Comparison of ENCODE assay signal across 34 mouse cellular contexts in the genomic region with DNA sequence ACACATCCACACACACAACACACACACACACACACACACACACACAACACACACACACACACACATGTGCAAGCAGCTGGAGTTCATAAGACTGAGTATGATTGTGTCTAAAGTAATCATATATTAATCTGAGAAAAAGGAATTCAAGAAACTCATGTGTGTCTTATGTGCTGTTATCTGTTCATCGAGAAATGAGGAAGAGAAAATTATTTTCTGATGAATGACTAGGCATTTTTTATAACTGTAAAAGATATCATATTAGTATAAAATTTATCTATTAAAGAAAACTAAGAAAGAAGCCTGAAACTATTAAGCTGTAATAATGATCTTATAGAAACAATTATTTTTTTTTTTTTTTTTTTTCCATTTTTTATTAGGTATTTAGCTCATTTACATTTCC.
"Had no signal": no experiment of that assay in that cellular context is flagged by ENCODE, and none has a peak within 500 bp of the region (broad histone marks: within the 10 kb centered on the region; RNA-seq: fewer than 3 reads in every experiment).

No protein-coding gene starts in this region.

- H3K9me3 ChIP-seq: heart, embryonic 12.5 days; heart, embryonic 13.5 days; heart, embryonic 15.5 days; hindbrain, embryonic 10.5 days; hindbrain, embryonic 12.5 days; hindbrain, embryonic 15.5 days; intestine, embryonic 15.5 days; kidney, embryonic 15.5 days had no signal

- H3K4me2 ChIP-seq: heart, embryonic 11.5 days; heart, embryonic 12.5 days; heart, embryonic 13.5 days; heart, embryonic 15.5 days; hindbrain, embryonic 12.5 days; hindbrain, embryonic 14.5 days; hindbrain, embryonic 15.5 days; intestine, embryonic 15.5 days; kidney, embryonic 15.5 days had no signal

- H3K27ac ChIP-seq: heart, embryonic 13.5 days; heart, embryonic 15.5 days; hindbrain, embryonic 10.5 days; hindbrain, embryonic 12.5 days; hindbrain, embryonic 14.5 days; hindbrain, embryonic 15.5 days; hindbrain, postnatal 0 days; intestine, embryonic 15.5 days; kidney, embryonic 15.5 days; kidney, postnatal 0 days; layer of hippocampus, adult 2 months; left cerebral cortex, adult 2 months had no signal

- H3K27me3 ChIP-seq: heart, embryonic 12.5 days; heart, embryonic 13.5 days; heart, embryonic 15.5 days; hindbrain, embryonic 12.5 days; hindbrain, embryonic 15.5 days; intestine, embryonic 15.5 days; kidney, embryonic 15.5 days had no signal

- ATAC-seq: hindbrain, embryonic 16.5 days; hindbrain, postnatal 0 days; inflammation-experienced regulatory T-cells, adult 6 months; intestine, embryonic 15.5 days; intestine, embryonic 16.5 days; intestine, postnatal 0 days had no signal

- H3K9ac ChIP-seq: heart, embryonic 12.5 days; heart, embryonic 13.5 days; heart, embryonic 15.5 days; hindbrain, embryonic 12.5 days; hindbrain, embryonic 14.5 days; hindbrain, embryonic 15.5 days; intestine, embryonic 15.5 days; kidney, embryonic 15.5 days had no signal

- DNase-seq: heart, postnatal 10 days; heart, postnatal 14 days; heart, postnatal 36 days; heart, postnatal 4 days; kidney, adult 11 months; kidney, adult 18-20 months; kidney, adult 2 months; kidney, adult 8-10 months; kidney, adult 9 months; kidney, postnatal 10 days; kidney, postnatal 14 days; kidney, postnatal 25 days; kidney, postnatal 36 days; kidney, postnatal 4 days; layer of hippocampus, adult 9-11 months; layer of hippocampus, postnatal 36 days had no signal

- H3K36me3 ChIP-seq: heart, embryonic 12.5 days; heart, embryonic 13.5 days; heart, embryonic 15.5 days; hindbrain, embryonic 10.5 days; hindbrain, embryonic 12.5 days; hindbrain, embryonic 15.5 days; intestine, embryonic 15.5 days; kidney, embryonic 15.5 days had no signal

- H3K4me3 ChIP-seq: heart, embryonic 12.5 days; heart, embryonic 13.5 days; heart, embryonic 15.5 days; hindbrain, embryonic 10.5 days; hindbrain, embryonic 12.5 days; hindbrain, embryonic 15.5 days; intestine, embryonic 15.5 days; kidney, embryonic 15.5 days; layer of hippocampus, adult 2 months; left cerebral cortex, adult 2 months had no signal

- H3K4me1 ChIP-seq: heart, embryonic 12.5 days; heart, embryonic 13.5 days; heart, embryonic 15.5 days; hindbrain, embryonic 10.5 days; hindbrain, embryonic 12.5 days; hindbrain, embryonic 15.5 days; intestine, embryonic 15.5 days had no signal
